Mouse (Mus musculus): Measurements from ENCODE around the gene Tmem94.
"Not testable (repeated sequence)": the region's sequence is repeated elsewhere in the genome, so short reads cannot be mapped to it uniquely, and the experiment has no call there.

Gene Tmem94

DNA sequence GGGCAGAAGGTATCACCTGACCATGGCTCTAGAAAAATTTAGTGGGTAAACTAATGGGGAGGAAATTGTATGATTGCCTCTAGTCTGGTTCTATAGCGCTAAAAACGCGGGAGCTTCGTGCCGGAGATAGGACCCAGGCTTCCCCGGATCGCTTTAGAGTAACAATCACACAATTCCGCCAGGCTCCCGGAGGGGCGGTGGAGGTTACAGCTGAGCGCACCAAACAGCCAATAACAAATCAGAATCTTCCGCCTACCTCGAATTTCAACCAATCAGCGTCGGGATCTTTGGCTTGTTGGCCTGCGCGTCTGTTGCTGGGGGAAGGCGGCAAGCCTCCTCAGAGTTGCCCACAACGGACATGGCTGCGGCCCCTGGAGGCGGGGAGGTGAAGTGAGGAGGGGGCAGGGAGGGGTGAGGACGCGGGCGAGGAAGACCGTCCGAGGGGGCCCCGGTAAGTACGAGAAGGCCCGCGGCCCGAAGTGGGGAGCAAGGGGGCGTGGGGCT, at the start of gene Tmem94:
Tmem94 (plus strand) TSS at position 331 of the 504 bp plus-strand sequence.
- peak; percentile 92 to 93 for DNase-seq (ENCODE audit: low spot score in 2 of 2)

- no peak for DNase-seq (ENCODE audit: low spot score in 2 of 2)
Measured at GRCm38 (mm10) chr11:115716410-115717338, 48.6 kb upstream of the Tmem94 start.

- no peak for DNase-seq (ENCODE audit: low spot score in 2 of 2)
Measured at GRCm38 (mm10) chr11:115717660-115718390, 47.4 kb upstream of the Tmem94 start.

- peak; percentile 55 to 58 for DNase-seq (ENCODE audit: low spot score in 2 of 2)
Measured at GRCm38 (mm10) chr11:115722638-115723037, 42.6 kb upstream of the Tmem94 start.

- DNase-seq (ENCODE audit: low spot score in 2 of 2), result no peak
Measured at GRCm38 (mm10) chr11:115723231-115723630, 42.0 kb upstream of the Tmem94 start.

GRCm38 (mm10) chr11:115734041-115734686, 31.1 kb upstream of the Tmem94 start:
- no peak for DNase-seq (ENCODE audit: low spot score in 2 of 2)

DNA sequence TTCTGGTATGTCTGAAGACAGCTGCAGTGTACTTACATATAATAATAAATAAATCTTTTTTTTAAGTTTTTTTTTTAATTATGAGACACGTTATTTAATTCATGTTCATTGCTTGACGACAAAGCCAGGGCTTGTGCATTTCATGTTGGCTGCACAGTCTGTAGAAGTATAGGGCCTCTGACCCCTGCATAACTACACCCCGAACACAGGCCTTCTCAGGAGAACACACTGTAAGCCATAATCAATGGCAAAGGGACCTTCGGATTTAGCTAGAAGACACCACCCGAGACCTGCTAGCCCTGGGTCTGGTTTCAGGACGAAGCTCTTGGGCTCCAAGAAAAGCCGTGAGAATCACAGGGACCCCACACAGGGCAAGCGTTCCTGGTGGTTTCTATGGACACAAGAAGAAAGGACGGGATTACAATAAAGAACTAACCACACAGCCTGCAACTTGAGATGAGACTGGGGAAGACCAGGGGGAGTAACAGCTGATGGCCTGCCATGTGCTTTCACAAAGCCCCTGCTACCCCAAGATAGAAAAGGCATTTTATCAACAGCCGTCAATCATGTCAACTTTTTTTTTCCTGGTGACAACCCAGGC, 27.5 kb upstream of the Tmem94 start:
- DNase-seq (ENCODE audit: low spot score in 2 of 2), result no peak

DNA sequence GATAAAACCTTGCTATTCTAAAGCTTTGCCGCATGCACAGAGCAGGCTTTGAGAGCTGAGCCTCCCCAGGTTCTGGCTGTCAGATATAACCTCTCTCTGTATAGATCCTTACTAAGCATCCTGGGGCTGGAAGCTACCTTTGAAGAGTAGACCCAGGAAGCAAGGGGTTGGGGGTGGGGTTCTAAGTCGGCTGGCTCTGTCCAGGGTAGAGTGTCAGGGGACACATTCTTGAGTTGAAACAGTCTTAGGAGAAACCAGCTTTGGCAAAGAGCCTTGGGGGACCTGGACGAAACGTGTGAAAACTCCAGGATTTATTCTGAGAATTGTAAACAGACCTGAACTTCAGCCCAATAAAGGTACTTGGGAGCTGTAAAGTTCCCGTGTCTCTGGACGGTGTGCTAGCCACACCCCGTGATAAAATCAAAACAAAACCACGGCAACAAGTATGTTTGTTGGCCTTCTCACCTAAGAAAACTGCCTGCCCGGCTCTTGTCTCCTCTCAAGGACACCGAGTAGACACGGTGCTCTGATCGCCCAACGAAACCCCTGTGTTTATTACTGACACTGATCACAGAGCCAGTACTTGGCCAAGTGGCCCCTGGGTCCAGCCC, 26.9 kb upstream of the Tmem94 start:
- no peak for DNase-seq (ENCODE audit: low spot score in 2 of 2)

GRCm38 (mm10) chr11:115741070-115741469, 24.2 kb upstream of the Tmem94 start:
- DNase-seq (ENCODE audit: low spot score in 2 of 2), result no peak

- no peak for DNase-seq (ENCODE audit: low spot score in 2 of 2)
Measured at GRCm38 (mm10) chr11:115742926-115743325, 22.3 kb upstream of the Tmem94 start.

GRCm38 (mm10) chr11:115744385-115744784, 20.8 kb upstream of the Tmem94 start:
- DNase-seq (ENCODE audit: low spot score in 2 of 2), result no peak

- DNase-seq (ENCODE audit: low spot score in 2 of 2), result no peak
Measured at GRCm38 (mm10) chr11:115746109-115746508, 19.1 kb upstream of the Tmem94 start.

- DNase-seq (ENCODE audit: low spot score in 2 of 2), result no peak
Measured at GRCm38 (mm10) chr11:115746762-115747161, 18.5 kb upstream of the Tmem94 start.

GRCm38 (mm10) chr11:115747351-115747750, 17.9 kb upstream of the Tmem94 start:
- no peak for DNase-seq (ENCODE audit: low spot score in 2 of 2)

GRCm38 (mm10) chr11:115749834-115750233, 15.4 kb upstream of the Tmem94 start:
- DNase-seq (ENCODE audit: low spot score in 2 of 2), result no peak

DNA sequence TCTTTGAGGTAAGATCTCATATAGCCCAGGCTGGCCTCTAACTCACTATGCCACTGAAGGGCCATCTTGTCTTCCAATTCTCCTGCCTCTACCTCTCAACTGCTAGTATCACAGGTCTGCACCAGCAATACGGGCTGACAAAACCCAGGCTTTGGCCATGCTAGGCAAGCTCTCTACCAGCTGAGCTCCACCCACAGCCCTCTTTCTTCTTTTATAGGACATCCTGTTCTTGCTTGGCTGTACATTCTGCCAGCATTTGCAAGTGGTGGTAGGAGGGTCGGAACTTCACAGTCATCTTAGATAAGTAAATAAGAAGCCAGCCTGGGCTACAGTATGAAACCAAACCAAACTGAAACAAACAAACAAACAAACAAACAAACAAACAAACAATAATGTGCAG, 13.5 kb upstream of the Tmem94 start:
- DNase-seq (ENCODE audit: low spot score in 2 of 2), result no peak

- DNase-seq (ENCODE audit: low spot score in 2 of 2), result no peak
Measured at GRCm38 (mm10) chr11:115752653-115753052, 12.6 kb upstream of the Tmem94 start.

- no peak for DNase-seq (ENCODE audit: low spot score in 2 of 2)
Measured at GRCm38 (mm10) chr11:115753485-115753884, 11.7 kb upstream of the Tmem94 start.

DNA sequence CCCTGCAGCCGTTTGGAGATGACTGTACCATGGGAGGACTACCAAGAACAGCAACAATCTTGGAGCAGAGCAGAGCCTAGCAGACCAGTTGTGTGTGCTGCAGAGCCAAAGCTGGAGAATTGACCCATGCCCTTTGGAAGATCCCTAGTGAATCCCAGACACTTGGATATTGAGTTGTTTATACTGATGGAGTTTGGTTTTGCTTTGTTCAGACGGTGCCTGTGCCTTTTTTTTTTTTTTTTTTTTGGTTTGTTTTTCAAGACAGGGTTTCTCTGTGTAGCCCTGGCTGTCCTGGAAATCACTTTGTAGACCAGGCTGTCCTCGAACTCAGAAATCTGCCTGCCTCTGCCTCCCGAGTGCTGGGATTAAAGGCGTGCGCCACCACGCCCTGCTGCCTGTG, 3.1 kb upstream of the Tmem94 start:
- DNase-seq (ENCODE audit: low spot score in 2 of 2), result not testable (repeated sequence)

DNA sequence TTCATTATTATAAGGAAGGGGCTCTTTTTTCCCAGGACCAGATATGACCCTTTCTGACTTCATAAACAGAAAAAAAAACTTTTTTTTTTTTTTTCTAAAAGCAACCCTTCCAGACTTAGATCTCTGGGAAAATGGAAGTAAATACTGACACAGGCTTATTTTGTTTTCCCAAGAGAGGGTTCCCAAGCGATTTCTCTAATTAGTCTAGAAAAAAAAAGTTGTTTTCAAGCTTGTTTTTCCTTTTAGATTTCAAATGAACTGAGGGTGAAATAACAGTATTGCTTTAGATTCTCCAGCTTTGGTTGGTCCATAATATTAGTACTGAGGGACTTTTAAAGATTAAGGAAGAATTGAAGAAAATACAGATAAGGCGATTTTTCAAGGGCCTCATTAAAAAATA, 535 bp upstream of the Tmem94 start:
- no peak for DNase-seq (ENCODE audit: low spot score in 2 of 2)

DNA sequence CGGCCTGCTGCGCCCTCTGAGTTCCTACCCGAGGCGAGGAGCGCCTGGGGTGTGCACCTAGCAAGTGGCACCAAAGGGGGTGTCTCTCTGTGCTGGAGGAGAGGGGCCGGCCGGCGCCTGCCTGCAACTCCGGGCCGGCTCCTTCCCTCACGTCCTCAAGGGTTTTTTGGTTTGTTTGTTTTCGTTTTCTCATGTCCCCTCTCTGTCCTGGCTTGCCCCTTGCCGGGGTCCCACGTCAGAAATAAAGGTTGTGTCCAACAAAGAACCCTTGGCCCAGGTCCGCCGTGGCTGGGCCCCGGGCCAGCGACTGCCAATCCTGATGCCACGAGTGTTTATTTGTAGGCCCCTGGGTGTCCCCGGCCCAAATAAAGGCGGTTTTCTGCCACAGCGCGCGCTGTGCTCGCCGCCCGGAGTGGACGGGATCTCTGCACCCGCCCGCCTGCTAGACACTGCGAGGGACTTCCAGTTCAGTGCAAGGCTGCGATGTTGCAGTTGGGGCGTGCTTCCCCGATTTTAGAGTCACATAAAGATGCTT, 441 bp downstream of the Tmem94 start:
- peak in 1 of 2 experiments; percentile 40 for DNase-seq (ENCODE audit: low spot score in 2 of 2)

All from right cerebral cortex, postnatal 36 days (tissue).